30 mouse cellular contexts compared by ENCODE assay signal in the genomic region with DNA sequence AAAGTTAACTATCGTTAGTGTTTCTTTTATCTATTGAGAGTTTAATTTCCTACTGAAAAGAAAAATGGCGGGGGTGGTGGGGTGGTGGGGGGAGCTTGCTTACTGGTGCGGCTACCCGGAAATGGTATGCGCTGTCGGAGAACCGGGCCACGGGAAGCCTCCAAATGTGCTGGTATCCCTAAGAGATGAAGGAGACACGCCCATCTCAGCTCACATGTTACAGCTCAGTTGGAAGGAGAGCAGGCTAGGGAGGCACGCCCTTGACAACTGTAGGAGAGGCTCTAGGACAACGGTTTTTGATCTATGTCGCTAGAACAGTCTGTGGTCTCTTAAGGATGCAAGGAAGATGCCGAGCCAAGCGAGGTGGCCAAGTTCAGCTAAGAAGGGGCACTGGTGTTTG.
"Had no signal": no experiment of that assay in that cellular context is flagged by ENCODE, and none has a peak within 500 bp of the region (broad histone marks: within the 10 kb centered on the region; RNA-seq: fewer than 3 reads in every experiment).

No protein-coding gene starts in this region.

- H3K27ac ChIP-seq: left cerebral cortex, adult 2 months; limb, embryonic 10.5 days; limb, embryonic 12.5 days; limb, embryonic 13.5 days; limb, embryonic 15.5 days; liver, embryonic 12.5 days; liver, embryonic 13.5 days; liver, embryonic 14.5 days; liver, embryonic 15.5 days; lung, embryonic 15.5 days; macrophage; midbrain, embryonic 10.5 days; midbrain, embryonic 12.5 days; midbrain, embryonic 15.5 days had no signal

- H3K27me3 ChIP-seq: limb, embryonic 12.5 days; limb, embryonic 13.5 days; limb, embryonic 15.5 days; liver, embryonic 12.5 days; liver, embryonic 13.5 days; liver, embryonic 15.5 days; lung, embryonic 15.5 days; megakaryocyte, embryonic 14.5 days; midbrain, embryonic 12.5 days; midbrain, embryonic 15.5 days had no signal

- H3K4me2 ChIP-seq: limb, embryonic 12.5 days; limb, embryonic 13.5 days; limb, embryonic 15.5 days; liver, embryonic 11.5 days; liver, embryonic 12.5 days; liver, embryonic 13.5 days; liver, embryonic 15.5 days; lung, embryonic 14.5 days; lung, embryonic 15.5 days; midbrain, embryonic 12.5 days; midbrain, embryonic 15.5 days had no signal

- H3K9me3 ChIP-seq: limb, embryonic 10.5 days; limb, embryonic 12.5 days; limb, embryonic 13.5 days; limb, embryonic 15.5 days; liver, embryonic 12.5 days; liver, embryonic 13.5 days; liver, embryonic 15.5 days; lung, embryonic 15.5 days; midbrain, embryonic 10.5 days; midbrain, embryonic 12.5 days; midbrain, embryonic 15.5 days had no signal

- H3K4me1 ChIP-seq: liver, embryonic 12.5 days; liver, embryonic 13.5 days; liver, embryonic 15.5 days; megakaryocyte, embryonic 14.5 days; midbrain, embryonic 10.5 days had no signal

- ATAC-seq: liver, embryonic 12.5 days; liver, postnatal 0 days; lung, postnatal 0 days; midbrain, embryonic 15.5 days; midbrain, embryonic 16.5 days had no signal

- H3K9ac ChIP-seq: limb, embryonic 12.5 days; limb, embryonic 13.5 days; limb, embryonic 15.5 days; liver, embryonic 12.5 days; liver, embryonic 13.5 days; liver, embryonic 14.5 days; liver, embryonic 15.5 days; liver, postnatal 0 days; lung, embryonic 14.5 days; lung, embryonic 15.5 days; midbrain, embryonic 12.5 days; midbrain, embryonic 15.5 days had no signal

- DNase-seq: left cerebral cortex, postnatal 4 days; liver; liver, embryonic 13.5 days; liver, postnatal 0 days; lung, adult 18-20 months; lung, adult 2 months; lung, embryonic 14.5 days; lung, postnatal 10 days; lung, postnatal 14 days; lung, postnatal 36 days; lung, postnatal 4 days; midbrain, embryonic 14.5 days had no signal

- H3K36me3 ChIP-seq: limb, embryonic 10.5 days; limb, embryonic 12.5 days; limb, embryonic 13.5 days; limb, embryonic 15.5 days; liver, embryonic 12.5 days; liver, embryonic 13.5 days; liver, embryonic 15.5 days; lung, embryonic 15.5 days; midbrain, embryonic 10.5 days; midbrain, embryonic 12.5 days; midbrain, embryonic 15.5 days had no signal

- H3K4me3 ChIP-seq: left cerebral cortex, adult 2 months; limb, embryonic 10.5 days; limb, embryonic 12.5 days; limb, embryonic 13.5 days; limb, embryonic 15.5 days; liver, embryonic 12.5 days; liver, embryonic 13.5 days; liver, embryonic 15.5 days; lung, embryonic 15.5 days; megakaryocyte, embryonic 14.5 days; midbrain, embryonic 10.5 days; midbrain, embryonic 12.5 days; midbrain, embryonic 15.5 days; myocyte had no signal
